Mouse (Mus musculus) heart, postnatal 0 days (tissue): ENCODE data around the gene Sdf2l1.

ENCODE experiments used
- CTCF ChIP-seq: IDR thresholded peaks from 2 replicates; pipeline ENCODE4 v1.5.1; 2016; ENCODE audit warnings: antibody characterized with exemption, control low read depth, low read depth
- EP300 ChIP-seq: IDR thresholded peaks from 2 replicates; pipeline ENCODE4 v1.6.1; 2016; ENCODE audit warnings: antibody characterized with exemption, low read depth

DNA sequence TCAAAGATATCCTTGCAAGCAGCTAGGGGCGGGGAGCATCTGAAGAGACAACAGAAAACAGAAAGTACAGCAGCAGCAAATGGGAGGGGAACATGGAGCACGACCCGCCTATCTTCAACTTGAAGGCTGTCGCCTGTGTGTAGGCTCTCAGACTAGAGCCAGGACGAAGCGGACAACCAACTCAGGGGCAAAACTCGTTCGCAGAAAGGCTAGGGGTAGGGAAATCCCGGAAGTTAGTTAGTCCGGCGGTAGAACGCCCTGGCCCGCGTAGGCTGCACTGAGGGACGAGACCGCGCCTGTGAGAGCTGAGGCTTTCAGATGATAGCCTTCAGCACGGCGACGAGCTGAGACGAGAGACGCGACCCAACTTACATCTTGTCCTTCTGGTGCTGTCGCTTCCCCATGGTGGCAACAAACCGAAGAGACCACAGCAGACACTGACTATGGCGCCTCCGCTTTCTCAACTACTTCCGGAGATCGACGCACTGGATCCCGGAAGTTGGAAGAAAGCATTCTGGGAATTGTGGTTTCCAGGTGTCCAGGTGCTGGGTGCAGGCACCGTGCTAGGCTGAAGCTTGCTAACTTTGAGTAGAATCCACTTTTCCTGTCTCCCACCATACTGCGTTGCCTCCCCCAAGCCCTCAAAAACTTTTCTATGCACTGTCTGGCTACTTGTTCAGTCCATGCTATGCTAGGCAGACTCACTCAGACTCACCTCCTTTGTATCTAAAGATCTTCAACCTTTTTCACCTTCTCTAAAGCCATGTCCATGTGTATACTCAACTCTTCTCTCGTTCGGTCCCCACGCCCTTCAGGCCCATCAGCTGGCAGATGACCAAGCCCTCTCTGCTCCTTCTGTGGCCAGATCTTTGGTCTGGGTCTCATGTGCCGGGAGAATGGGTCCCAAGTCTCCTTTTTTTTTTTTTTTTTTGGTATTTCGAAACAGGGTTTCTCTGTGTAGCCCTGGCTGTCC lies 21.1 kb downstream of the Sdf2l1 start, which contains the start of gene Ppil2:
- TF ChIP-seq CTCF (no peak), EP300 (no peak)
